Mouse (Mus musculus): ENCODE results near the gene Rragc. TPM values are rescaled to one million over a fixed set of nuclear protein-coding genes. Genes with fewer than 3 reads are reported as not detected.

Gene Rragc
- total and polyA plus RNA-seq, 2 experiments from 2014 or later, result 42.3 to 49.1 TPM

GRCm38 (mm10) chr4:123948901-123949300 is 31.7 kb downstream of the Rragc start:
- WGBS, result 67% methylated on average over 6 of the region's 6 CpGs
- H3K27ac ChIP-seq, result no peak overlapping the region
- H3K9me3 ChIP-seq (ENCODE audit: low read length), result no peaks in the 10 kb centered on the region
- H3K4me1 ChIP-seq (ENCODE audit: insufficient read depth, low read length), result no peaks in the 10 kb centered on the region
- no peaks in the 10 kb centered on the region for H3K36me3 ChIP-seq (ENCODE audit: insufficient read depth, low read length)
- DNase-seq (ENCODE audit: low spot score), result no peak
- H3K27me3 ChIP-seq (ENCODE audit: insufficient read depth, low read length), result 0 out of 2 replicates have a peak, but pooled peaks cover under 1% of the 10 kb centered on the region
- ATAC-seq, result no peak
- no peak overlapping the region for H3K9ac ChIP-seq (replicated peaks; ENCODE audit: low read length)
- no peak overlapping the region for H3K4me2 ChIP-seq (ENCODE audit: low read depth, low read length)
- no peak for TF ChIP-seq CTCF (IDR thresholded peaks at IDR 0.05; ENCODE audit: low read depth)
- H3K4me3 ChIP-seq (ENCODE audit: low read length), result no peak overlapping the region

- H3K9ac ChIP-seq (replicated peaks; ENCODE audit: low read length), result no peak overlapping the region
- DNase-seq (ENCODE audit: low spot score) (no peak), ATAC-seq (no peak)
- 0 out of 2 replicates have a peak, but pooled peaks cover 4% of the 10 kb centered on the region for H3K27me3 ChIP-seq (ENCODE audit: insufficient read depth, low read length)
- no peaks in the 10 kb centered on the region for H3K36me3 ChIP-seq (ENCODE audit: insufficient read depth, low read length)
- no peak overlapping the region for H3K27ac ChIP-seq
- no peaks in the 10 kb centered on the region for H3K4me1 ChIP-seq (ENCODE audit: insufficient read depth, low read length)
- no peak overlapping the region for H3K4me2 ChIP-seq (ENCODE audit: low read depth, low read length)
- TF ChIP-seq CTCF (IDR thresholded peaks at IDR 0.05; ENCODE audit: low read depth), result no peak
- no peaks in the 10 kb centered on the region for H3K9me3 ChIP-seq (ENCODE audit: low read length)
- H3K4me3 ChIP-seq (ENCODE audit: low read length), result no peak overlapping the region
- WGBS, result 80% methylated on average over 10 of the region's 10 CpGs
Observed at GRCm38 (mm10) chr4:123949649-123950048, 32.4 kb downstream of the Rragc start.

GRCm38 (mm10) chr4:123952059-123952458 is 34.8 kb downstream of the Rragc start:
- Histone ChIP-seq H3K4me3 (ENCODE audit: low read length) (no peak overlapping the region), H3K27me3 (ENCODE audit: insufficient read depth, low read length) (peaks cover 4% of the 10 kb centered on the region; the same call in 1 of the 2 replicates), H3K4me1 (ENCODE audit: insufficient read depth, low read length) (no peaks in the 10 kb centered on the region), H3K27ac (no peak overlapping the region), H3K9ac (replicated peaks; ENCODE audit: low read length) (no peak overlapping the region), H3K36me3 (ENCODE audit: insufficient read depth, low read length) (no peaks in the 10 kb centered on the region), H3K9me3 (ENCODE audit: low read length) (no peaks in the 10 kb centered on the region), H3K4me2 (ENCODE audit: low read depth, low read length) (no peak overlapping the region)
- 35% methylated on average over 7 of the region's 8 CpGs for whole genome bisulfite sequencing
- no peak for DNase-seq (ENCODE audit: low spot score)
- no peak for ATAC-seq
- TF ChIP-seq CTCF (IDR thresholded peaks at IDR 0.05; ENCODE audit: low read depth), result no peak

- H3K27ac ChIP-seq, result no peak overlapping the region
- ATAC-seq (peak; percentile 84), DNase-seq (ENCODE audit: low spot score) (peak; percentile 93)
- 6% methylated on average over 31 of the region's 31 CpGs for WGBS
- H3K9ac ChIP-seq (replicated peaks; ENCODE audit: low read length), result no peak overlapping the region
- H3K4me2 ChIP-seq (ENCODE audit: low read depth, low read length), result peak overlapping the region; percentile 42
- no peaks in the 10 kb centered on the region for H3K4me1 ChIP-seq (ENCODE audit: insufficient read depth, low read length)
- no peaks in the 10 kb centered on the region for H3K9me3 ChIP-seq (ENCODE audit: low read length)
- H3K27me3 ChIP-seq (ENCODE audit: insufficient read depth, low read length), result peaks cover 4% of the 10 kb centered on the region; the same call in 1 of the 2 replicates
- peak; percentile 90 for TF ChIP-seq CTCF (IDR thresholded peaks at IDR 0.05; ENCODE audit: low read depth)
- H3K4me3 ChIP-seq (ENCODE audit: low read length), result 0 out of 2 replicates have a peak overlapping the region, but pooled peaks have one; percentile 1
- H3K36me3 ChIP-seq (ENCODE audit: insufficient read depth, low read length), result no peaks in the 10 kb centered on the region
Observed at GRCm38 (mm10) chr4:123956703-123957491, 39.7 kb downstream of the Rragc start.

- TF ChIP-seq CTCF (IDR thresholded peaks at IDR 0.05; ENCODE audit: low read depth), result no peak
- no peak for DNase-seq (ENCODE audit: low spot score)
- no peak for ATAC-seq
- no peaks in the 10 kb centered on the region for H3K4me1 ChIP-seq (ENCODE audit: insufficient read depth, low read length)
- no peaks in the 10 kb centered on the region for H3K9me3 ChIP-seq (ENCODE audit: low read length)
- no peaks in the 10 kb centered on the region for H3K36me3 ChIP-seq (ENCODE audit: insufficient read depth, low read length)
- H3K27ac ChIP-seq, result no peak overlapping the region
- H3K4me3 ChIP-seq (ENCODE audit: low read length), result 0 out of 2 replicates have a peak overlapping the region, but pooled peaks have one; percentile 1
- no peak overlapping the region for H3K9ac ChIP-seq (replicated peaks; ENCODE audit: low read length)
- WGBS, result 53% methylated on average over 4 of the region's 4 CpGs
- H3K4me2 ChIP-seq (ENCODE audit: low read depth, low read length), result peak overlapping the region; percentile 42
- peaks cover 4% of the 10 kb centered on the region; the same call in 1 of the 2 replicates for H3K27me3 ChIP-seq (ENCODE audit: insufficient read depth, low read length)
Observed at GRCm38 (mm10) chr4:123957492-123957808, 40.2 kb downstream of the Rragc start.

GRCm38 (mm10) chr4:123957891-123958290 is 40.6 kb downstream of the Rragc start:
- ATAC-seq, result no peak
- Histone ChIP-seq H3K4me3 (ENCODE audit: low read length) (no peak overlapping the region), H3K9me3 (ENCODE audit: low read length) (no peaks in the 10 kb centered on the region), H3K4me1 (ENCODE audit: insufficient read depth, low read length) (no peaks in the 10 kb centered on the region), H3K27ac (no peak overlapping the region), H3K27me3 (ENCODE audit: insufficient read depth, low read length) (peaks cover 4% of the 10 kb centered on the region; the same call in 1 of the 2 replicates), H3K36me3 (ENCODE audit: insufficient read depth, low read length) (no peaks in the 10 kb centered on the region), H3K4me2 (ENCODE audit: low read depth, low read length) (no peak overlapping the region), H3K9ac (replicated peaks; ENCODE audit: low read length) (no peak overlapping the region)
- 73% methylated on average over 4 of the region's 4 CpGs for WGBS
- DNase-seq (ENCODE audit: low spot score), result no peak
- TF ChIP-seq CTCF (IDR thresholded peaks at IDR 0.05; ENCODE audit: low read depth), result no peak

- ATAC-seq (no peak), DNase-seq (ENCODE audit: low spot score) (no peak)
- Histone ChIP-seq H3K27me3 (ENCODE audit: insufficient read depth, low read length) (no peaks in the 10 kb centered on the region), H3K4me1 (ENCODE audit: insufficient read depth, low read length) (no peaks in the 10 kb centered on the region), H3K4me3 (ENCODE audit: low read length) (no peak overlapping the region), H3K36me3 (ENCODE audit: insufficient read depth, low read length) (no peaks in the 10 kb centered on the region), H3K4me2 (ENCODE audit: low read depth, low read length) (no peak overlapping the region), H3K9ac (replicated peaks; ENCODE audit: low read length) (no peak overlapping the region), H3K9me3 (ENCODE audit: low read length) (no peaks in the 10 kb centered on the region), H3K27ac (no peak overlapping the region)
- TF ChIP-seq CTCF (IDR thresholded peaks at IDR 0.05; ENCODE audit: low read depth), result no peak
- WGBS, result 64% methylated on average over 4 of the region's 4 CpGs
Observed at GRCm38 (mm10) chr4:123960955-123961354, 43.7 kb downstream of the Rragc start.

Measured in hindbrain, postnatal 0 days (tissue).